In the genomic region with DNA sequence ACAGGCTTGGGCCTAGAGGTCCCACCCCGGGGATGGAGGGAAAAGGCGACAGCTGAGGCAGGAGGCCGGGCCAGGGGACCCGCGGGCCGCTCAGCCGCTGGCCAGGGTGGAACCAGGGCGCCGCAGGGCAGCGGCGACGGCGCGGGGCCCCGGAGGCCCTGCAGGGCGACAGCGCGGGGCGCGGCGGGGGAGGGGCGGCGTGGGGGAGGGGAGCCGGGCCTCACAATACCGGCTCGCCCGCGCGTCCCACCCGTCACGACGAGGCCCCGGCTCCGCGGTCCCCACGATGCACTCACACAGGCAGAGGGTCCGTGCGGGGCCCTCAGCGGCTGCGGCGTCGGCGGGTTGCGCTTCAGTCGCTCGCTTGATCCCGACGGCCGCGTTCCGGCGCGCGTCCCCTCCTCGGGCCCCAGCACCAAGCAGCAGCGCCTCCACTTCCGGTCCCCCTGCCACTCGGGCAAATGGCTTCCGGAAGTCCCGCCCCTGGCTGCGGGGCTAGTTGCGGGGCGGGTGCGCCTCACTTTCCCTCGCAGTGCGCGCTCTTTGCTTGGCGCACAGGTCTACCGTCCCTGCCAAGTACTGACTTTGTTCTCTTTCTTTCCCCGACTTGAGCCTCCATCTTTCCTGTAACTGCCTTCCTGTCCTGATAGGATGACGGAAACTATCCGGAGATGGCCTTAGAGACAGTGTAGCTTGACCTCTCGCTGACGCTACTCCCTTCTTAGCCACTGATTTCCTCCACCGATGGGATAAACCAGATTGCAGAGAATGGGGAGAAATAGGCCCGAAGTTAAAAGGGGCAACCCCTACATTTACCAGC, we compare ENCODE assay signal across 8 mouse cellular contexts. TPM values are rescaled to one million over a fixed set of nuclear protein-coding genes. Genes with fewer than 3 reads are reported as not detected.
A peak's percentile ranks its signal among the peaks of the same experiment; 100 is the strongest.
DNase-seq lines count a peak whose midpoint lies in the region; ATAC-seq and TF ChIP-seq lines count a peak whose summit lies in the region.

No protein-coding gene starts in this region.

- DNase-seq in 416B (ENCODE audit: low read depth): peak; percentile 84
- peak; percentile 95 for DNase-seq in heart, embryonic 10.5 days (ENCODE audit: low spot score)
- DNase-seq in liver: peak; percentile 93
- DNase-seq in spleen, postnatal 4 days (ENCODE audit: low spot score in 2 of 2): peak; percentile 87 to 94

- H3K4me3 ChIP-seq in bone marrow, adult 2 months (replicated peaks; ENCODE audit: control insufficient read depth, low read depth, low read length): peak overlapping the region; percentile 98
- peak overlapping the region; percentile 92 for H3K4me3 ChIP-seq in embryonic facial prominence, embryonic 15.5 days (replicated peaks)
- H3K4me3 ChIP-seq in heart, embryonic 10.5 days: peak overlapping the region; percentile 99
- H3K4me3 ChIP-seq in kidney, embryonic 15.5 days (replicated peaks): peak overlapping the region; percentile 82

- H3K4me1 ChIP-seq in bone marrow, adult 2 months (ENCODE audit: control insufficient read depth, insufficient read depth, low read length): no peaks in the 10 kb centered on the region; the same call in 1 of the 2 replicates
- peaks cover 25% of the 10 kb centered on the region for H3K4me1 ChIP-seq in embryonic facial prominence, embryonic 15.5 days
- peaks cover 21% of the 10 kb centered on the region for H3K4me1 ChIP-seq in heart, embryonic 10.5 days
- H3K4me1 ChIP-seq in kidney, embryonic 15.5 days: peaks cover 32% of the 10 kb centered on the region

- H3K9ac ChIP-seq in embryonic facial prominence, embryonic 15.5 days: peak overlapping the region; percentile 93
- H3K9ac ChIP-seq in kidney, embryonic 15.5 days: peak overlapping the region; percentile 88

- 0 out of 2 replicates have a peak, but pooled peaks cover 3% of the 10 kb centered on the region for H3K36me3 ChIP-seq in embryonic facial prominence, embryonic 15.5 days
- H3K36me3 ChIP-seq in heart, embryonic 10.5 days: 0 out of 2 replicates have a peak, but pooled peaks cover 4% of the 10 kb centered on the region
- 0 out of 2 replicates have a peak, but pooled peaks cover 3% of the 10 kb centered on the region for H3K36me3 ChIP-seq in kidney, embryonic 15.5 days

- H3K9me3 ChIP-seq in embryonic facial prominence, embryonic 15.5 days (replicated peaks): no peaks in the 10 kb centered on the region
- H3K9me3 ChIP-seq in heart, embryonic 10.5 days: no peaks in the 10 kb centered on the region
- no peaks in the 10 kb centered on the region for H3K9me3 ChIP-seq in kidney, embryonic 15.5 days (replicated peaks)

- H3K27ac ChIP-seq in bone marrow, adult 2 months (ENCODE audit: control insufficient read depth, insufficient read depth, low read depth, low read length, poor library complexity): peak overlapping the region; percentile 90
- H3K27ac ChIP-seq in embryonic facial prominence, embryonic 15.5 days (replicated peaks): peak overlapping the region; percentile 93
- H3K27ac ChIP-seq in heart, embryonic 10.5 days: peak overlapping the region; percentile 99
- peak overlapping the region; percentile 90 for H3K27ac ChIP-seq in kidney, embryonic 15.5 days

- H3K27me3 ChIP-seq in embryonic facial prominence, embryonic 15.5 days: no peaks in the 10 kb centered on the region
- H3K27me3 ChIP-seq in heart, embryonic 10.5 days (ENCODE audit: insufficient read depth, poor library complexity, severe bottlenecking): no peaks in the 10 kb centered on the region
- H3K27me3 ChIP-seq in kidney, embryonic 15.5 days: no peaks in the 10 kb centered on the region

- peak; percentile 78; the same call in 1 of the 2 replicates for TF ChIP-seq POLR2A in bone marrow, adult 2 months (IDR thresholded peaks at IDR 0.05; ENCODE audit: borderline replicate concordance, control insufficient read depth, low read depth, low read length)

- peak overlapping the region; percentile 59 for H3K4me2 ChIP-seq in embryonic facial prominence, embryonic 15.5 days (replicated peaks)
- H3K4me2 ChIP-seq in kidney, embryonic 15.5 days: peak overlapping the region; percentile 70

- WGBS in bone marrow, adult 2 months: under 1% methylated on average over 68 of the region's 76 CpGs
- WGBS in embryonic facial prominence, embryonic 15.5 days: under 1% methylated on average over 73 of the region's 76 CpGs
- WGBS in heart, embryonic 10.5 days: under 1% methylated on average over 76 of the region's 76 CpGs
- under 1% methylated on average over 58 of the region's 76 CpGs for WGBS in kidney, embryonic 15.5 days

- TF ChIP-seq CTCF in bone marrow, adult 2 months (IDR thresholded peaks at IDR 0.05; ENCODE audit: control insufficient read depth, insufficient read depth, low read length): no peak

- peak; percentile 90 for ATAC-seq in embryonic facial prominence, embryonic 15.5 days (ENCODE audit: insufficient number of reproducible peaks, low FRiP score, low TSS enrichment, low read depth)
- peak; percentile 93 for ATAC-seq in kidney, embryonic 15.5 days (replicated peaks; ENCODE audit: low FRiP score)
- peak; percentile 82 for ATAC-seq in monocyte, adult 5-6 weeks (replicated peaks; ENCODE audit: insufficient number of reproducible peaks, low FRiP score, low TSS enrichment, poor library complexity, severe bottlenecking)

RNA-seq across cellular contexts. Expression of a gene that starts 27.9 kb away (rescaled TPM):
- 14.6 and 25.6 TPM in 2 replicates for polyA plus RNA-seq in bone marrow, adult 2 months (2011; ENCODE audit: insufficient read depth, insufficient read length, low replicate concordance, missing spikeins)
- 161 and 173 TPM in 2 replicates for polyA plus RNA-seq in embryonic facial prominence, embryonic 15.5 days (2015; fragmentation: Nextera tagmentation; extraction: Ambion mirVana)
- polyA plus RNA-seq in heart, embryonic 10.5 days (2016; fragmentation: Nextera tagmentation; extraction: Ambion mirVana): 183 and 212 TPM in 2 replicates
- 162 and 170 TPM in 2 replicates for polyA plus RNA-seq in kidney, embryonic 15.5 days (2015; fragmentation: Nextera tagmentation; extraction: Ambion mirVana)
- 67.4 to 83.6 TPM (median 77.9 TPM) in 3 replicates for total RNA-seq in monocyte, adult 5-6 weeks (2017)

RNA-seq across cellular contexts. Expression of a gene that starts 28.0 kb away (rescaled TPM):
- polyA plus RNA-seq in bone marrow, adult 2 months (2011; ENCODE audit: insufficient read depth, insufficient read length, low replicate concordance, missing spikeins): 9.2 and 19.0 TPM in 2 replicates
- 15.1 and 16.2 TPM in 2 replicates for polyA plus RNA-seq in embryonic facial prominence, embryonic 15.5 days (2015; fragmentation: Nextera tagmentation; extraction: Ambion mirVana)
- polyA plus RNA-seq in heart, embryonic 10.5 days (2016; fragmentation: Nextera tagmentation; extraction: Ambion mirVana): 6.4 and 8.0 TPM in 2 replicates
- 9.9 and 10.2 TPM in 2 replicates for polyA plus RNA-seq in kidney, embryonic 15.5 days (2015; fragmentation: Nextera tagmentation; extraction: Ambion mirVana)
- 8.8 to 21.7 TPM (median 11.0 TPM) in 3 replicates for total RNA-seq in monocyte, adult 5-6 weeks (2017)

RNA-seq across cellular contexts. Expression of a gene that starts 29.6 kb away (rescaled TPM):
- polyA plus RNA-seq in bone marrow, adult 2 months (2011; ENCODE audit: insufficient read depth, insufficient read length, low replicate concordance, missing spikeins): 30.9 and 68.0 TPM in 2 replicates
- 62.1 and 62.3 TPM in 2 replicates for polyA plus RNA-seq in embryonic facial prominence, embryonic 15.5 days (2015; fragmentation: Nextera tagmentation; extraction: Ambion mirVana)
- polyA plus RNA-seq in heart, embryonic 10.5 days (2016; fragmentation: Nextera tagmentation; extraction: Ambion mirVana): 37.0 and 37.2 TPM in 2 replicates
- 37.3 and 39.3 TPM in 2 replicates for polyA plus RNA-seq in kidney, embryonic 15.5 days (2015; fragmentation: Nextera tagmentation; extraction: Ambion mirVana)
- 40.2 to 62.3 TPM (median 50.1 TPM) in 3 replicates for total RNA-seq in monocyte, adult 5-6 weeks (2017)

RNA-seq across cellular contexts. Expression of a gene that starts 48.8 kb away (rescaled TPM):
- 2.3 and 22.2 TPM in 2 replicates for polyA plus RNA-seq in bone marrow, adult 2 months (2011; ENCODE audit: insufficient read depth, insufficient read length, low replicate concordance, missing spikeins)
- 35.3 and 46.1 TPM in 2 replicates for polyA plus RNA-seq in embryonic facial prominence, embryonic 15.5 days (2015; fragmentation: Nextera tagmentation; extraction: Ambion mirVana)
- 303 and 413 TPM in 2 replicates for polyA plus RNA-seq in heart, embryonic 10.5 days (2016; fragmentation: Nextera tagmentation; extraction: Ambion mirVana)
- 56.4 and 108 TPM in 2 replicates for polyA plus RNA-seq in kidney, embryonic 15.5 days (2015; fragmentation: Nextera tagmentation; extraction: Ambion mirVana)
- 0.68 TPM in 1 of 3 replicates, not detected in the others for total RNA-seq in monocyte, adult 5-6 weeks (2017)

Comparison
In these comparisons a context has a peak if more than half of its experiments do, and no peak if none do; other contexts are left out.
1. Peak in every context shown above with its lines: DNase-seq, ATAC-seq, H3K4me3 ChIP-seq and H3K27ac ChIP-seq.